Mouse (Mus musculus) C2C12 (cell line): ENCODE measurements around the gene Wasf2. TPM values are rescaled to one million over a fixed set of nuclear protein-coding genes. Genes with fewer than 3 reads are reported as not detected.
A peak's percentile ranks its signal among the peaks of the same experiment; 100 is the strongest.

Source experiments
- H3K27me3 ChIP-seq: one replicate; pipeline ENCODE4 v1.6.1; 2011; ENCODE audit not compliant: control insufficient read depth, insufficient read depth, insufficient read length
- H3K36me3 ChIP-seq: one replicate; pipeline ENCODE4 v1.6.1; 2011; ENCODE audit not compliant: control insufficient read depth, insufficient read depth
- H3K4me3 ChIP-seq: one replicate; pipeline ENCODE4 v1.5.1; 2011; ENCODE audit warnings: mild to moderate bottlenecking, control low read depth; ENCODE audit not compliant: poor library complexity, insufficient read depth, severe bottlenecking
- H3K79me2 ChIP-seq: one replicate; pipeline ENCODE4 v1.6.1; 2011; ENCODE audit not compliant: control insufficient read depth, insufficient read depth
- H3K79me3 ChIP-seq: one replicate; pipeline ENCODE4 v1.6.1; 2011; ENCODE audit warnings: low read depth, control low read depth
- H3ac ChIP-seq: one replicate; pipeline ENCODE3; 2011; ENCODE audit warnings: low read depth; ENCODE audit not compliant: control insufficient read depth, insufficient read length
- CEBPB ChIP-seq: IDR thresholded peaks from one replicate; pipeline ENCODE4 v1.6.1; 2011; ENCODE audit warnings: low read depth, mild to moderate bottlenecking, control low read depth, moderate library complexity
- CTCF ChIP-seq: IDR thresholded peaks from one replicate; pipeline ENCODE4 v1.5.1; 2011; ENCODE audit not compliant: control insufficient read depth, insufficient read depth, insufficient read length
- FOSL1 ChIP-seq: IDR thresholded peaks from one replicate; pipeline ENCODE4 v1.8.0; 2011; ENCODE audit warnings: mild to moderate bottlenecking, low read length; ENCODE audit not compliant: poor library complexity, insufficient read depth, severe bottlenecking
- MAX ChIP-seq: IDR thresholded peaks from one replicate; pipeline ENCODE4 v1.6.1; 2011; ENCODE audit warnings: mild to moderate bottlenecking, control low read depth
- MYOD1 ChIP-seq: IDR thresholded peaks from one replicate; pipeline ENCODE4 v1.6.1; 2011; ENCODE audit warnings: low read depth; ENCODE audit not compliant: control insufficient read depth, insufficient read length
- MYOG ChIP-seq: IDR thresholded peaks from one replicate; pipeline ENCODE4 v1.6.1; 2011; ENCODE audit not compliant: control insufficient read depth, insufficient read length; ENCODE audit errors: extremely low read depth
- USF1 ChIP-seq: IDR thresholded peaks from one replicate; pipeline ENCODE4 v1.6.1; 2011; ENCODE audit warnings: low read depth, mild to moderate bottlenecking, control low read depth, moderate library complexity
- polyA plus RNA-seq: library from polyadenylated mRNA; unstranded; fragments of >200 nt; fragmentation: generic; extraction: Trizol; gene quantifications from one replicate; pipeline ENCODE4 v1.2.1, GENCODE M21; 2012; ENCODE audit warnings: missing spikeins

Gene Wasf2
- polyA plus RNA-seq, 1 experiment = 52.1 TPM

- H3ac ChIP-seq = no peak overlapping the region
- H3K79me3 ChIP-seq = no peaks in the 10 kb centered on the region
- no peaks in the 10 kb centered on the region for H3K79me2 ChIP-seq
- no peak overlapping the region for H3K4me3 ChIP-seq
- no peaks in the 10 kb centered on the region for H3K36me3 ChIP-seq
- peaks cover 40% of the 10 kb centered on the region for H3K27me3 ChIP-seq
- TF ChIP-seq FOSL1 (no peak), USF1 (no peak), MYOG (no peak), MAX (no peak), CEBPB (no peak), CTCF (no peak), MYOD1 (no peak)
These were observed 91.4 kb downstream of the Wasf2 start for GRCm38 (mm10) chr4:133221701-133222100.

GRCm38 (mm10) chr4:133223875-133224274, 93.6 kb downstream of the Wasf2 start:
- Histone ChIP-seq H3ac (no peak overlapping the region), H3K4me3 (no peak overlapping the region), H3K36me3 (no peaks in the 10 kb centered on the region), H3K79me2 (no peaks in the 10 kb centered on the region), H3K79me3 (no peaks in the 10 kb centered on the region), H3K27me3 (peaks cover 40% of the 10 kb centered on the region)
- TF ChIP-seq USF1 = no peak
- no peak for TF ChIP-seq MAX
- TF ChIP-seq MYOD1 = no peak
- TF ChIP-seq CEBPB = no peak
- no peak for TF ChIP-seq MYOG
- TF ChIP-seq FOSL1 = no peak
- TF ChIP-seq CTCF = no peak

DNA sequence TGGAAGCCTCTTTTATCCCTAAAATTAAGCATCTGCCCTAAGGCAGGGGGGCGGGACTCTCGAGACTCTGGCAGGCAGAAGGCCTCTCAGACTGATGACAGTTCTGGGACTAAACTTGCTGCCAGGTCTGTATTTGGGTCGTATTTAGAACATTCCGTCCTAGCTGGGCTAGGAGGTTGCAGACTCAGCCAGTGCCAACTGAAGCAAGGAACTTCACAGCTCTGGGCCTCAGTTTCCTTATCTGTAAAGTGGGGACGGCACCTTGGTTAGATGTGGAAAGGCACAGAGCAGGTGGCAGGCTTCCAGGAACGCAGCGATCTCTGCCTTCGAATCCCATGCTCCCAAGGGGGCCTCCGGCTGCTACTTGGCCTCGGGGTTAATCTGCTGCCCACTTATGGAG, 95.8 kb downstream of the Wasf2 start:
- peaks cover 26% of the 10 kb centered on the region for H3K27me3 ChIP-seq
- no peaks in the 10 kb centered on the region for H3K36me3 ChIP-seq
- no peaks in the 10 kb centered on the region for H3K79me2 ChIP-seq
- H3ac ChIP-seq = no peak overlapping the region
- H3K4me3 ChIP-seq = no peak overlapping the region
- TF ChIP-seq MAX = no peak
- no peak for TF ChIP-seq MYOD1
- no peak for TF ChIP-seq CEBPB
- TF ChIP-seq CTCF = no peak
- no peak for TF ChIP-seq MYOG
- no peak for TF ChIP-seq USF1
- no peak for TF ChIP-seq FOSL1
- no peaks in the 10 kb centered on the region for H3K79me3 ChIP-seq

- H3K36me3 ChIP-seq = no peaks in the 10 kb centered on the region
- TF ChIP-seq USF1 = no peak
- TF ChIP-seq MYOD1 = no peak
- no peak for TF ChIP-seq MAX
- TF ChIP-seq CTCF = no peak
- no peak for TF ChIP-seq CEBPB
- no peak for TF ChIP-seq FOSL1
- no peak for TF ChIP-seq MYOG
- no peaks in the 10 kb centered on the region for H3K79me2 ChIP-seq
- H3K4me3 ChIP-seq = no peak overlapping the region
- H3K79me3 ChIP-seq = no peaks in the 10 kb centered on the region
- H3K27me3 ChIP-seq = peaks cover 11% of the 10 kb centered on the region
- no peak overlapping the region for H3ac ChIP-seq
These were observed 97.3 kb downstream of the Wasf2 start for GRCm38 (mm10) chr4:133227636-133228035.

- Histone ChIP-seq H3K4me3 (no peak overlapping the region), H3ac (no peak overlapping the region), H3K27me3 (no peaks in the 10 kb centered on the region), H3K79me2 (no peaks in the 10 kb centered on the region), H3K79me3 (no peaks in the 10 kb centered on the region), H3K36me3 (no peaks in the 10 kb centered on the region)
- no peak for TF ChIP-seq MAX
- TF ChIP-seq USF1 = no peak
- TF ChIP-seq CEBPB = no peak
These were observed 99.3 kb downstream of the Wasf2 start for GRCm38 (mm10) chr4:133229582-133229981.

DNA sequence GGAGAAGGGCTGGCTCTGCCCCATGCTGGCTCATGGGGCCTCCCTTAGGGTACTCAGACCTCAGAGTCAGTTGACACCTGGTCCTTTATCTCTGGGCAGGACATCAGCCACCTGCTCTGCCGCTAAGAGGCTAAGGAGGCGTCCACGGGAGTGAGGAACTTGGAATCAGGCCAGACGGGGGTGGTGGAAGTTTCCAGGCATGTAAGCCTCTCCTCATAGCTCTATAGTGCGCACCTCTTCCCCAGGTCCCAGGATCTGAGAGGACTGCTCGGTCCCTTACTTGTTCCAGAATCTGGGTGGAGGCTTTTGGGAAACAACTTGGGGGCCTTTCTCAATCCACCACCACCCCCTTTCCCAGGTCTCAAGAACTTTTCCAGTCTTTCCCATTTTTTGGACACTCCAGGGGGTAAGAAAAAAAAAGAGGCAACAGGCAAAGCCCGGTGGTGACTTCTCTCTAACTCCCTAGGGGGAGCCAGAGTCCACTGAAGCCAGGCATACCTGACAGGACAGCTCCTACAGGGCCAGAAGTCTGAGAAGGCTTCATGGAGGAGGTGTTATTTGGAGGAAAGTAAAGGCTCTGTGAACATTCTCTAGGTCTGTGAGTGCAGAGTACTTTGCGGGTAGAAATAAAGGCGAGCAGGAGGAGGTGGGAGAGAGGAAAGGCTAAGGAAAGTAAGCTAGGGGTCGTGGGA, 103.1 kb downstream of the Wasf2 start:
- TF ChIP-seq CTCF = peak; percentile 41
- TF ChIP-seq USF1 = no peak
- no peak overlapping the region for H3K4me3 ChIP-seq
- no peaks in the 10 kb centered on the region for H3K79me2 ChIP-seq
- no peaks in the 10 kb centered on the region for H3K79me3 ChIP-seq
- H3K36me3 ChIP-seq = no peaks in the 10 kb centered on the region
- H3ac ChIP-seq = no peak overlapping the region
- no peaks in the 10 kb centered on the region for H3K27me3 ChIP-seq
